In genomic region chr12:70113351-70113750, GRCm38 (mm10) we compare ENCODE assay signal across 8 mouse cellular contexts. TPM values are rescaled to one million over a fixed set of nuclear protein-coding genes. Genes with fewer than 3 reads are reported as not detected.
A peak's percentile ranks its signal among the peaks of the same experiment; 100 is the strongest.
DNase-seq lines count a peak whose midpoint lies in the region; ATAC-seq and TF ChIP-seq lines count a peak whose summit lies in the region.

TSS of gene Nin (minus strand) at chr12:70113717.

- peak within 1 kb of the TSS; percentile 44 for H3K27ac ChIP-seq in kidney, embryonic 16.5 days (ENCODE audit: low read length)
- H3K27ac ChIP-seq in gastrocnemius, adult 2 months: no peak within 1 kb of the TSS
- H3K27ac ChIP-seq in neural tube, embryonic 12.5 days: no peak within 1 kb of the TSS

- H3K4me1 ChIP-seq in kidney, embryonic 16.5 days (ENCODE audit: insufficient read depth, low read length): peaks cover 23% of the 10 kb centered on the region
- H3K4me1 ChIP-seq in neural tube, embryonic 12.5 days: peaks cover 29% of the 10 kb centered on the region

- ATAC-seq in kidney, embryonic 16.5 days (ENCODE audit: low FRiP score, low TSS enrichment): no peak
- no peak for ATAC-seq in neural tube, embryonic 12.5 days (ENCODE audit: low FRiP score, low read depth)

- 68% methylated on average over 11 of the region's 11 CpGs for WGBS in kidney, embryonic 16.5 days
- 61% methylated on average over 11 of the region's 11 CpGs for WGBS in neural tube, embryonic 12.5 days

- no peak for DNase-seq in kidney, postnatal 4 days
- DNase-seq in adrenal gland, postnatal 14 days: no peak
- no peak for DNase-seq in gastrocnemius, adult 2 months
- no peak for DNase-seq in layer of hippocampus, postnatal 14 days (ENCODE audit: low spot score in 2 of 2)
- DNase-seq in kidney, adult 8-10 months: no peak
- no peak for DNase-seq in cerebellum, adult 9-10 months

- no peaks in the 10 kb centered on the region for H3K9me3 ChIP-seq in kidney, embryonic 16.5 days (ENCODE audit: low read length)
- no peaks in the 10 kb centered on the region for H3K9me3 ChIP-seq in neural tube, embryonic 12.5 days

- no peaks in the 10 kb centered on the region for H3K27me3 ChIP-seq in kidney, embryonic 16.5 days (ENCODE audit: insufficient read depth, low read length)
- no peaks in the 10 kb centered on the region for H3K27me3 ChIP-seq in neural tube, embryonic 12.5 days (replicated peaks)

- no peak for TF ChIP-seq CTCF in gastrocnemius, adult 2 months (IDR thresholded peaks at IDR 0.05)

- no peak within 1 kb of the TSS for H3K9ac ChIP-seq in kidney, embryonic 16.5 days (replicated peaks; ENCODE audit: low read length)
- H3K9ac ChIP-seq in neural tube, embryonic 12.5 days: no peak within 1 kb of the TSS

- H3K4me3 ChIP-seq in kidney, embryonic 16.5 days (ENCODE audit: low read length): no peak within 1 kb of the TSS; the same call in 1 of the 2 replicates
- no peak within 1 kb of the TSS for H3K4me3 ChIP-seq in gastrocnemius, adult 2 months
- no peak within 1 kb of the TSS for H3K4me3 ChIP-seq in neural tube, embryonic 12.5 days

- peak within 1 kb of the TSS; percentile 82; the same call in 1 of the 2 replicates for H3K4me2 ChIP-seq in kidney, embryonic 16.5 days (replicated peaks; ENCODE audit: low read depth, low read length)
- H3K4me2 ChIP-seq in neural tube, embryonic 12.5 days (replicated peaks): no peak within 1 kb of the TSS

- H3K36me3 ChIP-seq in kidney, embryonic 16.5 days (ENCODE audit: insufficient read depth, low read length): no peaks in the 10 kb centered on the region
- no peaks in the 10 kb centered on the region for H3K36me3 ChIP-seq in neural tube, embryonic 12.5 days

- intact Hi-C loops in gastrocnemius, adult 2 months (cut with DNase I): loop anchor here (2.0 kb wide), 1 partner anchor 33 kb away; no protein-coding TSS in a partner anchor

RNA-seq across cellular contexts. Expression of gene Nin, which starts in this region (rescaled TPM):
- polyA plus RNA-seq in kidney, embryonic 16.5 days (2015; fragmentation: Nextera tagmentation; extraction: Ambion mirVana): 12.0 and 13.4 TPM in 2 replicates
- 36.5 and 42.6 TPM in 2 replicates for total RNA-seq in adrenal gland, postnatal 14 days (2021)
- 10 to 100 TPM; 23.6 to 24.6 TPM for total RNA-seq in gastrocnemius, adult 2 months (2021)
- total RNA-seq in layer of hippocampus, postnatal 14 days (2021): 10 to 100 TPM; 55.1 to 55.9 TPM
- 18.9 and 19.3 TPM in 2 replicates for polyA plus RNA-seq in neural tube, embryonic 12.5 days (2016; fragmentation: Nextera tagmentation; extraction: Ambion mirVana)
